Mouse (Mus musculus) urinary bladder, adult 18-20 months (tissue): Measurements from ENCODE around the gene Ptpn7.
"Not testable (repeated sequence)": the region's sequence is repeated elsewhere in the genome, so short reads cannot be mapped to it uniquely, and the experiment has no call there.

Source experiments
- DNase-seq, 2 experiments: peaks; one replicate each; pipeline ENCODE4 v3.0.0; 2022; ENCODE audit warnings: low spot score in 2 of 2, mixed read lengths in 2 of 2

The Ptpn7 gene

GRCm38 (mm10) chr1:135185936-135186335 is 53.4 kb downstream of the Ptpn7 start:
- no peak for DNase-seq

GRCm38 (mm10) chr1:135186427-135186826 is 53.9 kb downstream of the Ptpn7 start:
- no peak for DNase-seq

GRCm38 (mm10) chr1:135187016-135187415 is 54.5 kb downstream of the Ptpn7 start:
- not testable (repeated sequence) for DNase-seq

GRCm38 (mm10) chr1:135188197-135188596 is 55.7 kb downstream of the Ptpn7 start:
- no peak for DNase-seq

GRCm38 (mm10) chr1:135189186-135189585 is 56.7 kb downstream of the Ptpn7 start:
- no peak for DNase-seq

- DNase-seq: not testable (repeated sequence)
These were observed 61.8 kb downstream of the Ptpn7 start for GRCm38 (mm10) chr1:135194335-135194734.
